Mouse (Mus musculus) erythroblast, embryonic 14.5 days (primary cell): ENCODE results near the gene Wdr45.

Experiments
- GATA1 ChIP-seq: IDR thresholded peaks from 2 replicates; pipeline ENCODE4 v1.6.1; 2012; ENCODE audit warnings: low read length, inconsistent platforms, mixed read lengths
- TAL1 ChIP-seq: IDR thresholded peaks from 3 replicates; pipeline ENCODE4 v1.6.1; 2012; ENCODE audit warnings: low read length, inconsistent platforms, mixed read lengths

DNA sequence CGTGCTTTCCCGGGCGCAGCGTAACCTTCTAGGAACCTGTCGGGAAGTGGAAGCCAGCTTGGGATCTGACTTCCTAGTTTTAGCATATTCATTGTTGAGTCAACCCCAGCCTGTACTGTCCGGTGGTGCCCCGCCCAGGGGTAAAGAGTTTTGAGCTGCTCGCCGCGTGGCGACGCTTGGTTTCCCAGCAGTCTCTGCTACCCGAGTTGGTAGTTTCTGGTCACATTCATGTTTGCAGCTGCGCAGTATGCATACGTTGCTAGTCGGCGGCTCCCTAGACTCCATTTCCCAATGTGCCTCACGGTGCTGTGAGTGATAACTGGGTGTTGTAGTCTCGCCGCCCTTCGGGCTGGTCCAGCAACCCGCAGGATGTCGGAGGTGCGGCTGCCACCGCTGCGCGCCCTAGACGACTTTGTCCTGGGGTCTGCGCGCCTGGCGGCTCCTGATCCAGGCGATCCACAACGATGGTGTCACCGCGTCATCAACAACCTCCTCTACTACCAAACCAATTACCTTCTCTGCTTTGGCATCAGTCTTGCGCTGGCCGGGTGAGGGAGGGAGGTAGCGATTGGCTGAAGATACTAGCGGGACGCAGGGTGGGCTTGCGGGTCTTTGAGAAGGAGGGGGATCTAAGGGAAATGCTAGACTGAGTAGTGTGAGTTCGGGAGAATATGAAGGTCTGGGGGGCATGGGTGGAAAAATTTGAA lies 14.2 kb downstream of the Wdr45 start, which contains the start of gene Praf2:
- no peak; the same call in 1 of the 2 replicates for TF ChIP-seq GATA1
- TF ChIP-seq TAL1 = no peak
